Mouse (Mus musculus): ENCODE results near the gene Akap12. TPM values are rescaled to one million over a fixed set of nuclear protein-coding genes. Genes with fewer than 3 reads are reported as not detected.

Gene Akap12
- polyA plus RNA-seq, 1 experiment from 2014 or later: 41.3 TPM

GRCm38 (mm10) chr10:4285752-4286151 is 19.6 kb downstream of the Akap12 start:
- no peak for ATAC-seq (ENCODE audit: insufficient number of reproducible peaks, low FRiP score, low TSS enrichment, low read depth)
- WGBS: 66% methylated on average over 8 of the region's 8 CpGs
- no peaks in the 10 kb centered on the region for H3K27me3 ChIP-seq

DNA sequence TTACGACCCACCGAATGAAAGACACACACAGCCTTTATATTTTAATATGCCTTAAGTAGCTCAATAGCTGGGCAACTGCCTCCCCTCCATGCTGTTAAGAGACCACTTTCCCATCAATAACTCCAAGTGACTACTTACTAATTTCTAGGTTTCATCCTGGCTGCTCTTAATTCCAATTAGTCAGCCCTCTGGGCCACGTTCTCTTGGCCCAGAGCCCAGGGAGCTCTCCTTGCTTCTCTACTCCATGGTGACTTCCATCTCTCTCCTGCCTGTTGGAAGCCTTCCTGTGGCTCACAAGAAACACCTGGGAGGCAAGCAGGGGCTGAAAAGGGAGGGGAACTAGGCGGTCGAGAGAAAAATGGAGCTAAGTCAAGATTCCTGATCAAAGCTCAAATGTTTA is 23.0 kb downstream of the Akap12 start:
- no peak for ATAC-seq (ENCODE audit: insufficient number of reproducible peaks, low FRiP score, low TSS enrichment, low read depth)
- Histone ChIP-seq H3K4me3 (replicated peaks) (no peak overlapping the region), H3K36me3 (no peaks in the 10 kb centered on the region), H3K4me2 (replicated peaks) (no peak overlapping the region), H3K27me3 (no peaks in the 10 kb centered on the region), H3K9me3 (replicated peaks) (no peaks in the 10 kb centered on the region), H3K9ac (no peak overlapping the region), H3K4me1 (0 out of 2 replicates have a peak, but pooled peaks cover 9% of the 10 kb centered on the region), H3K27ac (replicated peaks) (no peak overlapping the region)
- WGBS: 47% methylated on average over 5 of the region's 5 CpGs

More at GRCm38 (mm10) chr10:4285752-4286151, 19.6 kb downstream of the Akap12 start:
- Histone ChIP-seq H3K9me3 (replicated peaks) (no peaks in the 10 kb centered on the region), H3K4me2 (replicated peaks) (no peak overlapping the region), H3K27ac (replicated peaks) (no peak overlapping the region), H3K4me3 (replicated peaks) (no peak overlapping the region), H3K4me1 (0 out of 2 replicates have a peak, but pooled peaks cover 9% of the 10 kb centered on the region), H3K36me3 (no peaks in the 10 kb centered on the region), H3K9ac (no peak overlapping the region)

GRCm38 (mm10) chr10:4289636-4290035 is 23.5 kb downstream of the Akap12 start:
- WGBS: 44% methylated on average over 3 of the region's 3 CpGs
- no peak overlapping the region for H3K4me2 ChIP-seq (replicated peaks)
- no peak for ATAC-seq (ENCODE audit: insufficient number of reproducible peaks, low FRiP score, low TSS enrichment, low read depth)
- H3K36me3 ChIP-seq: no peaks in the 10 kb centered on the region
- 0 out of 2 replicates have a peak, but pooled peaks cover 9% of the 10 kb centered on the region for H3K4me1 ChIP-seq
- no peaks in the 10 kb centered on the region for H3K27me3 ChIP-seq
- H3K9me3 ChIP-seq (replicated peaks): no peaks in the 10 kb centered on the region
- H3K27ac ChIP-seq (replicated peaks): no peak overlapping the region
- no peak overlapping the region for H3K9ac ChIP-seq
- H3K4me3 ChIP-seq (replicated peaks): no peak overlapping the region

DNA sequence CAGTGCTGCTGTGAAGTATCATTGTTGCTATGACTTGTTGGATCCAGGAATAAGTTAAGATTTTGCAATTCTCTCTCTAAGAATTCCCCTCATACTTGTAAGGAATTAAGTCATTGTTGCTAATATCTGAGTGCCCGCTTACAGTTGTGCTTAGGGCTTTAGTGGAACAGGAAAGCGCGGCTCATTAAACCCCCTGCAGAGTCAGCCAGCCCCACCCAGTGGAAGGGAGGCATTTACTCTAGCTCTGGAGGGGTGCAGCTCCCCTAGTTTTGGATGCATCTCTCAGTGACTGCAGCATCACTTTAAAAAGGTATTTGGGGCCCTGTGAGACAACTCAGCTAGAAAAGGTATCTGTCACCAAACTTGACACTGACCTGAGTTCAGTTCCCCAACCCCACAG is 24.0 kb downstream of the Akap12 start:
- ATAC-seq (ENCODE audit: insufficient number of reproducible peaks, low FRiP score, low TSS enrichment, low read depth): no peak
- Histone ChIP-seq H3K4me2 (replicated peaks) (no peak overlapping the region), H3K27ac (replicated peaks) (no peak overlapping the region), H3K36me3 (no peaks in the 10 kb centered on the region), H3K4me3 (replicated peaks) (no peak overlapping the region), H3K9me3 (replicated peaks) (no peaks in the 10 kb centered on the region), H3K9ac (no peak overlapping the region), H3K4me1 (0 out of 2 replicates have a peak, but pooled peaks cover 9% of the 10 kb centered on the region), H3K27me3 (no peaks in the 10 kb centered on the region)
- WGBS: 43% methylated on average over 3 of the region's 3 CpGs

GRCm38 (mm10) chr10:4290561-4290960 is 24.4 kb downstream of the Akap12 start:
- no peak overlapping the region for H3K27ac ChIP-seq (replicated peaks)
- WGBS: 83% methylated on average over 6 of the region's 6 CpGs
- no peaks in the 10 kb centered on the region for H3K27me3 ChIP-seq
- no peak overlapping the region for H3K9ac ChIP-seq
- H3K9me3 ChIP-seq (replicated peaks): no peaks in the 10 kb centered on the region
- H3K4me1 ChIP-seq: 0 out of 2 replicates have a peak, but pooled peaks cover 9% of the 10 kb centered on the region
- H3K4me3 ChIP-seq (replicated peaks): no peak overlapping the region
- H3K36me3 ChIP-seq: no peaks in the 10 kb centered on the region
- H3K4me2 ChIP-seq (replicated peaks): no peak overlapping the region
- ATAC-seq (ENCODE audit: insufficient number of reproducible peaks, low FRiP score, low TSS enrichment, low read depth): no peak

- Histone ChIP-seq H3K4me3 (replicated peaks) (no peak overlapping the region), H3K9me3 (replicated peaks) (no peaks in the 10 kb centered on the region), H3K27me3 (no peaks in the 10 kb centered on the region), H3K9ac (no peak overlapping the region), H3K27ac (replicated peaks) (no peak overlapping the region), H3K4me2 (replicated peaks) (no peak overlapping the region), H3K36me3 (no peaks in the 10 kb centered on the region), H3K4me1 (0 out of 2 replicates have a peak, but pooled peaks cover 9% of the 10 kb centered on the region)
- WGBS: 75% methylated on average over 4 of the region's 4 CpGs
- no peak for ATAC-seq (ENCODE audit: insufficient number of reproducible peaks, low FRiP score, low TSS enrichment, low read depth)
Observed at GRCm38 (mm10) chr10:4293418-4293817, 27.2 kb downstream of the Akap12 start.

DNA sequence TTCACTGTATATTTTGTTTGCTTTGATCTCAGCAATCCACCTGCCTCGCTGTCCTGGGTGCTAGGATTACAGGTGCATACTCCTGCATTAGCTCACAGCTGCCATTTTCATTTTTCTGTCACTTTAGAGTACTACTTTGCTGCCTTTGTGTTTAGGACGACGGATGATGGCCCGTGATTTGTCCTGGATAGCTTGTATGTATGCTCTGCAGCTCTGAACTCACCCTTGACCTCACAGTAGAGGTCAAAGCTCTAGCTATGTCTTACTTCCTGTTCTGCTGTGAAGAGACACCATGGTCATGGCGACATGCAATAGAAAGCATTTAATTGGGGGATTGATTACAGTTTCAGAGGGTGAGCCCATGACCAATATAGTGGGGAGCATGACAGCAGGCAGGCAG is 37.4 kb downstream of the Akap12 start:
- H3K27me3 ChIP-seq: no peaks in the 10 kb centered on the region
- no peak overlapping the region for H3K4me3 ChIP-seq (replicated peaks)
- WGBS: 59% methylated on average over 5 of the region's 5 CpGs
- H3K4me2 ChIP-seq (replicated peaks): no peak overlapping the region
- H3K27ac ChIP-seq (replicated peaks): no peak overlapping the region
- H3K36me3 ChIP-seq: no peaks in the 10 kb centered on the region
- no peak for ATAC-seq (ENCODE audit: insufficient number of reproducible peaks, low FRiP score, low TSS enrichment, low read depth)
- H3K4me1 ChIP-seq: no peaks in the 10 kb centered on the region
- no peaks in the 10 kb centered on the region for H3K9me3 ChIP-seq (replicated peaks)
- no peak overlapping the region for H3K9ac ChIP-seq

GRCm38 (mm10) chr10:4323885-4324284 is 57.7 kb downstream of the Akap12 start:
- Histone ChIP-seq H3K4me1 (peaks cover 7% of the 10 kb centered on the region; the same call in 1 of the 2 replicates), H3K27ac (replicated peaks) (no peak overlapping the region), H3K9ac (no peak overlapping the region), H3K9me3 (replicated peaks) (no peaks in the 10 kb centered on the region), H3K27me3 (no peaks in the 10 kb centered on the region), H3K36me3 (no peaks in the 10 kb centered on the region), H3K4me3 (replicated peaks) (no peak overlapping the region), H3K4me2 (replicated peaks) (no peak overlapping the region)
- ATAC-seq (ENCODE audit: insufficient number of reproducible peaks, low FRiP score, low TSS enrichment, low read depth): no peak
- 50% methylated on average over 8 of the region's 8 CpGs for WGBS

DNA sequence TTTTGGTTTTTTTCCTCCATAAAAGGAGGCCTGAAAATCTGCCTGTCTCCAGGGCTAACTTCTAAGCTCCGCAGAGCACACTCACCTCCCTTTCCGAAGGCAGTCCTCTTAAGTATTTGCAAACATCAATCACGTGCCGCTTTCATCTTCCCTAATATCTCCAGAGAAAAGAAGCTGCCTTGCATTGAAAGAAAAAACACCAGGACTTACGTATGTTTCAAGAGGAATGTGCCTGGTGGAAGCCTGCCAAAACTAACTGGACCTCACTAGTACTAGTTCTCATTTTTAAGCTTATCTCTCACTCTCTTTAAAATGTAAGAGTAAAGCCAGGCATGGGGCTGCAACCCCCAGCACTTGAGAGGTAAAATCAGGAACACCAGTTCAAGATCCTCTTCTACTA is 59.4 kb downstream of the Akap12 start:
- H3K27ac ChIP-seq (replicated peaks): no peak overlapping the region
- ATAC-seq (ENCODE audit: insufficient number of reproducible peaks, low FRiP score, low TSS enrichment, low read depth): no peak
- 20% methylated on average over 5 of the region's 5 CpGs for WGBS

GRCm38 (mm10) chr10:4327716-4328115 is 61.5 kb downstream of the Akap12 start:
- Histone ChIP-seq H3K27ac (replicated peaks) (no peak overlapping the region), H3K4me2 (replicated peaks) (no peak overlapping the region), H3K27me3 (no peaks in the 10 kb centered on the region), H3K36me3 (no peaks in the 10 kb centered on the region), H3K9me3 (replicated peaks) (no peaks in the 10 kb centered on the region), H3K4me1 (peaks cover 8% of the 10 kb centered on the region; the same call in 1 of the 2 replicates), H3K9ac (no peak overlapping the region), H3K4me3 (replicated peaks) (no peak overlapping the region)
- ATAC-seq (ENCODE audit: insufficient number of reproducible peaks, low FRiP score, low TSS enrichment, low read depth): no peak
- WGBS: 82% methylated on average over 1 of the region's 1 CpGs

More for the DNA sequence above, 59.4 kb downstream of the Akap12 start:
- Histone ChIP-seq H3K4me1 (peaks cover 8% of the 10 kb centered on the region; the same call in 1 of the 2 replicates), H3K9me3 (replicated peaks) (no peaks in the 10 kb centered on the region), H3K36me3 (no peaks in the 10 kb centered on the region), H3K4me2 (replicated peaks) (no peak overlapping the region), H3K4me3 (replicated peaks) (no peak overlapping the region), H3K27me3 (no peaks in the 10 kb centered on the region), H3K9ac (no peak overlapping the region)

GRCm38 (mm10) chr10:4332228-4332979 is 66.2 kb downstream of the Akap12 start:
- 62% methylated on average over 7 of the region's 7 CpGs for WGBS
- Histone ChIP-seq H3K27ac (replicated peaks) (no peak overlapping the region), H3K36me3 (no peaks in the 10 kb centered on the region), H3K9me3 (replicated peaks) (no peaks in the 10 kb centered on the region), H3K4me3 (replicated peaks) (no peak overlapping the region), H3K27me3 (no peaks in the 10 kb centered on the region), H3K4me2 (replicated peaks) (no peak overlapping the region), H3K9ac (no peak overlapping the region), H3K4me1 (peaks cover 22% of the 10 kb centered on the region)
- ATAC-seq (ENCODE audit: insufficient number of reproducible peaks, low FRiP score, low TSS enrichment, low read depth): no peak

- Histone ChIP-seq H3K36me3 (no peaks in the 10 kb centered on the region), H3K4me3 (replicated peaks) (peak overlapping the region; percentile 42; the same call in 1 of the 2 replicates), H3K27ac (replicated peaks) (peak overlapping the region; percentile 52), H3K4me1 (peaks cover 20% of the 10 kb centered on the region), H3K9me3 (replicated peaks) (no peaks in the 10 kb centered on the region), H3K4me2 (replicated peaks) (peak overlapping the region; percentile 68), H3K27me3 (no peaks in the 10 kb centered on the region), H3K9ac (no peak overlapping the region)
- WGBS: 11% methylated on average over 8 of the region's 8 CpGs
- no peak for ATAC-seq (ENCODE audit: insufficient number of reproducible peaks, low FRiP score, low TSS enrichment, low read depth)
Observed at GRCm38 (mm10) chr10:4333319-4333718, 67.1 kb downstream of the Akap12 start.
